Mouse (Mus musculus): Measurements from ENCODE around the gene Pik3ca. TPM values are rescaled to one million over a fixed set of nuclear protein-coding genes. Genes with fewer than 3 reads are reported as not detected.
A peak's percentile ranks its signal among the peaks of the same experiment; 100 is the strongest.

Pik3ca gene
- polyA plus RNA-seq, 1 experiment from 2014 or later = 15.5 TPM

DNA sequence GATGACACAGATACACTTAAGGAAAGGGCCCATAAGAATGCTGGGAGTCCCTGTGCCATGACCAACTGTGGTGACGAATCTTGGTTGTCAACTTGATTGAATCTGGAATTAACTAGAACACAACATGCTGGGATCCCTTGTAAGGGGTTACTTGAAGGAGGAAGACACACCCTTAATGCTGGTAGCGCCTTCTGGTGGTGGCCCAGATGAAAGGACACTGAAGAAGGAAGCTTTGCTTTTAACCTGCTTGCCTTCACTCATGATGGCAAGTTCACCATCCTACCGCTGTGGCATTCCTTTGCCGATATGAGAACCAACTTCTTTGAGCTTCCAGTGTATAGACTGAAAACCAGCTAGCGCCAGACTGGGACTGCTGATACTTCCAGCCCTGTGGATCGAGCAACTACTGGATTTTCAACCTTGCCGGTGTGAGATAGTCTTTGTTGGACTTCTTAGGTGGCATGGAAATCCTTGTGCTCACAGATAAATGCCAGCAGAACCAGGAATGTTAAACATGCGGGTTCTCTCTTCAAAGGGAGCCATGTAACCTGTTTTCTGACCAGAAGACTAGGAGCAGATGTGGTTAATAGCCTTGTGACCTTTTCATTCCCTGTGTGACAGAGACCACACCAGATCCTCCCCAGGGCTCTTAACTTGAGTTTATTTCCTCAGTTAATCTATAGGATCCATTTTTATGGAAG lies 97.1 kb downstream of the Pik3ca start:
- Histone ChIP-seq H3K4me2 (ENCODE audit: low read depth, low read length) (no peak overlapping the region), H3K9ac (ENCODE audit: low read depth, low read length) (no peak overlapping the region), H3K27me3 (replicated peaks; ENCODE audit: control insufficient read depth, insufficient read depth, low read length) (no peaks in the 10 kb centered on the region), H3K36me3 (ENCODE audit: control insufficient read depth, insufficient read depth, low read length) (no peaks in the 10 kb centered on the region), H3K9me3 (ENCODE audit: control insufficient read depth, low read length) (no peaks in the 10 kb centered on the region), H3K4me1 (ENCODE audit: control insufficient read depth, insufficient read depth, low read length) (no peaks in the 10 kb centered on the region), H3K4me3 (ENCODE audit: low read depth, low read length) (no peak overlapping the region), H3K27ac (replicated peaks; ENCODE audit: low read depth, low read length) (no peak overlapping the region)
- 73% methylated on average over 8 of the region's 8 CpGs for WGBS
- DNase-seq (ENCODE audit: low spot score) = no peak
- no peak for ATAC-seq (ENCODE audit: low read depth)

DNA sequence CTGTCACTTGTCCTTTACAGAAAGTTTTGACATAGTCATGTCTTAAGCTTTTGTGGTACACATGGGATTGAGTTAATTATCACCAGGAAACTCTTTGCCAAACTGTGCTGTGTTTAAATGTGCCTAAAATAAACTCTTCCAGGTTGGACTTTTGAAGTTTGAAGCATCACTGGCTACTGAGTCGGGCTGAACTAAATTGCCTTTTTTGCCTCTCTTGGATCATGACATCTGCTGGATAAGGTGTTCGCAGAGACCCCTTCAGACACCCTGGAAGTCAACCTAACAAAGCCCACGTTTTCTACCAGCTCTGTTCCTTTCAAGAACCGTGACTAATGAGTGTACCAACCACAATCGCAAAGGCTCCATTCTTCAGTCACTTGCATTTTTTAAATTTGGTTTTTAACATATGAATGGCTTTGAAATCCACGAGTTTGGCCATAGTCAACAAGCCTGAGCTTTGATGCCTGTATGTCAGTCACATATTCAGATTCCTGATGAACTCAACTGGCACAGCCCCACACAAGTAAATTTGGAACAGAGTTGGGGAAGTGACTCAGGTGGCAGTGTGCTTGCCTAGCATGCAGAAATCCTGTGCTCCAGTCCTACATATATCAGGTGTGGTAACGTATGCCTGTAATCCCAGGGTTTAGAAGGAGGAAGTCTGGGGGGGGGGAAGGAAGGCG lies 97.8 kb downstream of the Pik3ca start:
- Histone ChIP-seq H3K27ac (replicated peaks; ENCODE audit: low read depth, low read length) (no peak overlapping the region), H3K4me2 (ENCODE audit: low read depth, low read length) (no peak overlapping the region), H3K36me3 (ENCODE audit: control insufficient read depth, insufficient read depth, low read length) (no peaks in the 10 kb centered on the region), H3K27me3 (replicated peaks; ENCODE audit: control insufficient read depth, insufficient read depth, low read length) (no peaks in the 10 kb centered on the region), H3K4me3 (ENCODE audit: low read depth, low read length) (no peak overlapping the region), H3K9ac (ENCODE audit: low read depth, low read length) (no peak overlapping the region), H3K4me1 (ENCODE audit: control insufficient read depth, insufficient read depth, low read length) (no peaks in the 10 kb centered on the region), H3K9me3 (ENCODE audit: control insufficient read depth, low read length) (no peaks in the 10 kb centered on the region)
- DNase-seq (ENCODE audit: low spot score) = no peak
- no peak for ATAC-seq (ENCODE audit: low read depth)
- WGBS = 45% methylated on average over 8 of the region's 8 CpGs

DNA sequence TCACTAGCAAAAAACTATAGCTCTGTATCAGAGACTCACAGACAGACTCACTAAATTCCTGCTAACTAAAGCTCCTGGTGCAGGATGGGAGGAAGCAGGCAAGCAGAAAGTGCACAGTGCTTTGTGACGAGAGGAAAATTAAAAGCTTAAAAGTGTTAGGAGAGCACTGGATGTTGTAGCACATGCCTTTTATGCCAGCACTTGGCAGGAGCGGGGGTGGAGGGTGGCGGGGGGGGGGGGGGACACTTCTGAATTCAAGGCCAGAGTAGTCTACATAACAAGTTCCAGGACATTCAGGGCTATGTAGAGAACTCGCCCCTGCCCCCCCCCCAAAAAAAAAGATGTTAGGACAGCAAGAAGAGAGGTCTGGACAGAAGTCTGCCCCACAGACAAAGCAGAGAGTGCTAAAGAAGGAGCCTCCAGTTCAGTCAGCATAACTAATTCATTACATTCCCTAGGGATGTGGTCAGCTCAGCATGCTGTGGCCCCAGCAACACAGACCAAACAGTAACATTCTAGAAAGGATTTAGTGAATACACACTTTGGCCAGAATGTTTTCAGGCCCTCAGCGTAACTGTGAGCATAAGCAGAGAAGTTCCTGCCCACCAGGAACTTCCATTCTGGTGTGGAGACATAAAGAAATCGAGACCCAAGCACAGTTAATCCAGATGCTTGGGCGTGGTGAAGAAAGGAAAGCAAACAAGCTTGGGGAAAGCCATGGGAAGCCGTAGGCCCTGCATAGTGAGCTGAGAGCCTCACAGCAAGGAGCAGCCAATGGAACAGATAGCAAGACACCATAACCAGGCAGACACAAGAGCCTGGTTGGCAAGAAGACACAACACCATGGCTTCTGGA lies 98.6 kb downstream of the Pik3ca start:
- Histone ChIP-seq H3K4me1 (ENCODE audit: control insufficient read depth, insufficient read depth, low read length) (no peaks in the 10 kb centered on the region), H3K4me2 (ENCODE audit: low read depth, low read length) (no peak overlapping the region), H3K36me3 (ENCODE audit: control insufficient read depth, insufficient read depth, low read length) (no peaks in the 10 kb centered on the region), H3K9ac (ENCODE audit: low read depth, low read length) (no peak overlapping the region), H3K27me3 (replicated peaks; ENCODE audit: control insufficient read depth, insufficient read depth, low read length) (no peaks in the 10 kb centered on the region), H3K4me3 (ENCODE audit: low read depth, low read length) (no peak overlapping the region), H3K9me3 (ENCODE audit: control insufficient read depth, low read length) (no peaks in the 10 kb centered on the region), H3K27ac (replicated peaks; ENCODE audit: low read depth, low read length) (no peak overlapping the region)
- WGBS = 37% methylated on average over 8 of the region's 8 CpGs
- ATAC-seq (ENCODE audit: low read depth) = no peak
- DNase-seq (ENCODE audit: low spot score) = peak; percentile 20

DNA sequence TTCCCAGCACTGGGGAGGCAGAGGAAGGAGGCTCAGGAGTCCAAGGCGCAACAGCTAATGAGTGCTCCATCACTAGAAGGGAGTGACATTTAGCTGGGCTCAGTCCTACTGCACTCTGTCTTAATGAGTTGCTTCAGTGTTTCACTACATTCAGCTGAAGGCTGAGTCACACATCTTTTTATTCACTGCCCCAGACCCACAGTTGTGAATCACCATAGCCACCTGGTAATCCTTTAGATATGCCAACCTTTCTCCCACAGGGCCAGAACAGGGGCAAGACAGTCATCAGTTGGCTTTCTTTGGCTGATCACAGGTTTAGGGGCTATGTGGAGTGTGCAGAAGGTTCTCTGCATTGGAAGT lies 99.2 kb downstream of the Pik3ca start:
- no peaks in the 10 kb centered on the region for H3K27me3 ChIP-seq (replicated peaks; ENCODE audit: control insufficient read depth, insufficient read depth, low read length)
- no peak overlapping the region for H3K4me3 ChIP-seq (ENCODE audit: low read depth, low read length)
- H3K4me2 ChIP-seq (ENCODE audit: low read depth, low read length) = no peak overlapping the region
- DNase-seq (ENCODE audit: low spot score) = no peak
- no peak for ATAC-seq (ENCODE audit: low read depth)
- H3K36me3 ChIP-seq (ENCODE audit: control insufficient read depth, insufficient read depth, low read length) = no peaks in the 10 kb centered on the region
- no peaks in the 10 kb centered on the region for H3K9me3 ChIP-seq (ENCODE audit: control insufficient read depth, low read length)
- WGBS = 88% methylated on average over 1 of the region's 1 CpGs
- H3K4me1 ChIP-seq (ENCODE audit: control insufficient read depth, insufficient read depth, low read length) = no peaks in the 10 kb centered on the region
- no peak overlapping the region for H3K27ac ChIP-seq (replicated peaks; ENCODE audit: low read depth, low read length)
- no peak overlapping the region for H3K9ac ChIP-seq (ENCODE audit: low read depth, low read length)

DNA sequence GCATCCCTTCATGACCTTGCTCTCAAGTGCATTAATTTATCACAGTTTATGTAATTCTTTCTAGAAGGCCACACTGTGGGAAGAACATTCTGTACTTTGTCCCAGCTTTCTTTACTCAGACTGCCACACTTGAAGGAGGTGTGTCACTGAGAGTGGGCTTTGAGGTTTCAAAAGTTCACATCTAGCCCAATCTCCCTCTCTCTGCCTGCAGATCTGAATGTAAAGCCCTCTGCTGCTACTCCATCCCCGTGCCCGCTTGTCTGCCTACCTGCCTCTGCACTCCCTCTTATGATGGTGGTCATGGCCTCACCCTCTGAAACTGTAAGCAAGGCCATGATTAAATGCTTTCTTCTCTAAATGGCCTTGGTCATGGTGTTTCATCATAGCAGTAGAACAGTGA lies 102.9 kb downstream of the Pik3ca start:
- Histone ChIP-seq H3K27me3 (replicated peaks; ENCODE audit: control insufficient read depth, insufficient read depth, low read length) (no peaks in the 10 kb centered on the region), H3K36me3 (ENCODE audit: control insufficient read depth, insufficient read depth, low read length) (no peaks in the 10 kb centered on the region), H3K4me1 (ENCODE audit: control insufficient read depth, insufficient read depth, low read length) (no peaks in the 10 kb centered on the region), H3K9ac (ENCODE audit: low read depth, low read length) (no peak overlapping the region), H3K4me2 (ENCODE audit: low read depth, low read length) (no peak overlapping the region), H3K9me3 (ENCODE audit: control insufficient read depth, low read length) (no peaks in the 10 kb centered on the region), H3K27ac (replicated peaks; ENCODE audit: low read depth, low read length) (no peak overlapping the region), H3K4me3 (ENCODE audit: low read depth, low read length) (no peak overlapping the region)
- DNase-seq (ENCODE audit: low spot score) (no peak), ATAC-seq (ENCODE audit: low read depth) (no peak)
- WGBS = 96% methylated on average over 2 of the region's 2 CpGs

DNA sequence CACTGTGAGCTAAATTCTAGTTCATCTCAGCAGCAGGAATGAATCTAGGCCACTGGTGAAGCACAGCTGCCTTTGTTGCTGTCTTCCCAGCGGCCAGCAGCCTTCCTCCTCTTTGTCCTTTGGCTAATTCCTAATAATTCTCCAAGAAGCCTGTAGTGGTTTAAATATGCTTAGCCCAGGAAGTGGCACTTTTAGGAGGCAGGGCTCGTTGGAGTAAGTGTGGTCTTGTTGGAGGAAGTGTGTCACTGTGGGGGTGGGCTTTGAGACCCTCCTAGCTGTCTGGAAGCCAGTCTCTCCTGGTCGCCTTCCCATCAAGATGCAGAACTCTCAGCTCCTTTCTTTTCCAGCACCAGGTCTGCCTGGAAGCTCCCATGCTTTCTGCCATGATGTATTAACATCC lies 108.4 kb downstream of the Pik3ca start:
- H3K36me3 ChIP-seq (ENCODE audit: control insufficient read depth, insufficient read depth, low read length) = no peaks in the 10 kb centered on the region
- no peak for DNase-seq (ENCODE audit: low spot score)
- H3K4me2 ChIP-seq (ENCODE audit: low read depth, low read length) = no peak overlapping the region
- no peaks in the 10 kb centered on the region for H3K4me1 ChIP-seq (ENCODE audit: control insufficient read depth, insufficient read depth, low read length)
- H3K9ac ChIP-seq (ENCODE audit: low read depth, low read length) = no peak overlapping the region
- no peak overlapping the region for H3K27ac ChIP-seq (replicated peaks; ENCODE audit: low read depth, low read length)
- H3K27me3 ChIP-seq (replicated peaks; ENCODE audit: control insufficient read depth, insufficient read depth, low read length) = no peaks in the 10 kb centered on the region
- H3K9me3 ChIP-seq (ENCODE audit: control insufficient read depth, low read length) = no peaks in the 10 kb centered on the region
- WGBS = 72% methylated on average over 3 of the region's 3 CpGs
- no peak overlapping the region for H3K4me3 ChIP-seq (ENCODE audit: low read depth, low read length)
- ATAC-seq (ENCODE audit: low read depth) = no peak

DNA sequence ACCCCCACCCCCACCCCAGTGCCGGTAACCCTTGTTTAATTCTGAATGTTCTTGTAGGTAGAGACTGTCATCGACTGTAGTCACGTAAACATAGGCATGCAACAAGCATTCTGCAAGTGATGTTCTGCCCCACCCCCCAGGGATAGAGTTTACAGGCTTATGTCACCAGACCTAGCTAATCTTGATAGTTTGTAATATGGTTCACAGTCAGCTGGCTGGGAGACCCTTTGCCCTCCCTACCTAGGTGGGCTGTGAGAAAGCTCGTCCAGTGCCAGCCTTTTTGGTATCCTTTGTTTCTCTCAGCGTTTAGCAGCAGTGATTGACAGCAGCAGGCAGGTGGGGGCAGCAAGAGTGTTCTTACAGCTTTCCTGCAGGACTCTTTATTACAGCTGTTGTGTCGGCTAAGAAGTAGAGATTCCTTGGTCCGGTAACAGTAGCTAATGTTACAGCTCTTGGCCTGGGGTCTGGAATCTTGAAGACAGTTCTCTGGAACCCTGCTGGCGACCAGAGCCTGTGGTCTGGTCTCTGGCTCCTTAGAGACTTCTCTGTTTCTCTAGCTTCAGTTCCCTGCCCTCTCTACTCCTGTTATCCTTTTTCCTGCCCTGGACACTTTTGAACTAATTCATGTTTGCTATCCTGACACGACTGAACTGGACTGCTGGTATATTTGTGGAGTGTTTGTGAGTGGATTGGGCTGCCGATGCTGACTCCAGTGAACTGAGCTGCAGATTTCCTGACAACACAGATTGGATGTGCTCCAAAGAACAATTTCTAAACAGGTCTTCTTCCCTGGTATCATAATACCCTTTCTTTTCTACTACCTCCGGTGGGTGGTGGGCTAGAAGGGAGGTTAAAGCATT lies 109.1 kb downstream of the Pik3ca start:
- Histone ChIP-seq H3K27ac (replicated peaks; ENCODE audit: low read depth, low read length) (no peak overlapping the region), H3K36me3 (ENCODE audit: control insufficient read depth, insufficient read depth, low read length) (no peaks in the 10 kb centered on the region), H3K4me2 (ENCODE audit: low read depth, low read length) (no peak overlapping the region), H3K4me3 (ENCODE audit: low read depth, low read length) (no peak overlapping the region), H3K9me3 (ENCODE audit: control insufficient read depth, low read length) (no peaks in the 10 kb centered on the region), H3K27me3 (replicated peaks; ENCODE audit: control insufficient read depth, insufficient read depth, low read length) (no peaks in the 10 kb centered on the region), H3K9ac (ENCODE audit: low read depth, low read length) (no peak overlapping the region), H3K4me1 (ENCODE audit: control insufficient read depth, insufficient read depth, low read length) (peaks cover 2% of the 10 kb centered on the region; the same call in 1 of the 2 replicates)
- WGBS = 53% methylated on average over 11 of the region's 11 CpGs
- DNase-seq (ENCODE audit: low spot score) (peak; percentile 64), ATAC-seq (ENCODE audit: low read depth) (no peak)
